Mouse (Mus musculus): ENCODE measurements around the gene Gpr139. TPM values are rescaled to one million over a fixed set of nuclear protein-coding genes. Genes with fewer than 3 reads are reported as not detected.

Gene Gpr139
- polyA plus RNA-seq, 1 experiment from 2014 or later, result 1.1 TPM

Other genes starting within 250 kb of the Gpr139 start
- 17.5 and 25.4 TPM in 2 replicates for gene Gprc5b, start 189.4 kb downstream of the Gpr139 start, polyA plus RNA-seq (2016; fragmentation: Nextera tagmentation; extraction: Ambion mirVana)